Mouse (Mus musculus) myocyte (in vitro differentiated cells): ENCODE data around the gene Rtbdn. TPM values are rescaled to one million over a fixed set of nuclear protein-coding genes. Genes with fewer than 3 reads are reported as not detected.

Experiments used
- H3K27me3 ChIP-seq: one replicate; pipeline ENCODE4 v1.6.1; 2011; ENCODE audit not compliant: control insufficient read depth, insufficient read depth, insufficient read length
- H3K36me3 ChIP-seq: one replicate; pipeline ENCODE4 v1.6.1; 2011; ENCODE audit not compliant: control insufficient read depth, insufficient read depth
- H3K4me2 ChIP-seq: one replicate; pipeline ENCODE4 v1.6.1; 2011; ENCODE audit warnings: low read depth, control low read depth
- H3K4me3 ChIP-seq: one replicate; pipeline ENCODE4 v1.5.1; 2011; ENCODE audit warnings: mild to moderate bottlenecking, control low read depth, moderate library complexity
- H3K79me2 ChIP-seq: one replicate; pipeline ENCODE4 v1.6.1; 2011; ENCODE audit not compliant: control insufficient read depth, insufficient read depth
- H3ac ChIP-seq: one replicate; pipeline ENCODE4 v1.6.1; 2011; ENCODE audit not compliant: control insufficient read depth, insufficient read length
- CEBPB ChIP-seq: IDR thresholded peaks from 2 replicates; pipeline ENCODE4 v1.6.1; 2011; ENCODE audit warnings: mild to moderate bottlenecking, moderate library complexity; ENCODE audit not compliant: poor library complexity, insufficient read depth, severe bottlenecking
- E2F4 ChIP-seq: IDR thresholded peaks from one replicate; pipeline ENCODE4 v1.6.1; 2011; ENCODE audit warnings: mild to moderate bottlenecking, control low read depth, moderate library complexity; ENCODE audit not compliant: insufficient read depth
- MAX ChIP-seq: IDR thresholded peaks from one replicate; pipeline ENCODE4 v1.6.1; 2011; ENCODE audit warnings: low read depth, mild to moderate bottlenecking, control low read depth
- MYOD1 ChIP-seq, 3 experiments: IDR thresholded peaks; one replicate each; pipeline ENCODE4 v1.6.1; 2011; ENCODE audit warnings: control low read depth in 2 of 3, low read depth in 2 of 3, mild to moderate bottlenecking in 2 of 3, moderate library complexity in 1 of 3; ENCODE audit not compliant: insufficient read length in 2 of 3, control insufficient read depth in 1 of 3
- MYOG ChIP-seq, 3 experiments: IDR thresholded peaks; one replicate each; pipeline ENCODE4 v1.6.1; 2011; ENCODE audit warnings: control low read depth in 2 of 3, low read depth in 2 of 3, mild to moderate bottlenecking in 2 of 3; ENCODE audit not compliant: insufficient read length in 2 of 3, control insufficient read depth in 1 of 3, insufficient read depth in 1 of 3
- POLR2A ChIP-seq: IDR thresholded peaks from one replicate; pipeline ENCODE4 v1.6.1; 2011; ENCODE audit warnings: low read depth, mild to moderate bottlenecking, control low read depth, moderate library complexity; ENCODE audit not compliant: insufficient read length
- POLR2AphosphoS2 ChIP-seq: IDR thresholded peaks from one replicate; pipeline ENCODE4 v1.6.1; 2011; ENCODE audit warnings: low read depth, control low read depth; ENCODE audit not compliant: insufficient read length
- REST ChIP-seq: IDR thresholded peaks from one replicate; pipeline ENCODE4 v1.6.1; 2011; ENCODE audit warnings: mild to moderate bottlenecking, control low read depth, moderate library complexity; ENCODE audit not compliant: insufficient read depth, insufficient read length
- SRF ChIP-seq: IDR thresholded peaks from one replicate; pipeline ENCODE4 v1.6.1; 2011; ENCODE audit warnings: low read depth; ENCODE audit not compliant: control insufficient read depth, insufficient read length
- TCF12 ChIP-seq: IDR thresholded peaks from one replicate; pipeline ENCODE4 v1.6.1; 2011; ENCODE audit warnings: mild to moderate bottlenecking, control low read depth; ENCODE audit not compliant: poor library complexity, insufficient read depth, severe bottlenecking
- TCF3 ChIP-seq: IDR thresholded peaks from one replicate; pipeline ENCODE4 v1.6.1; 2011; ENCODE audit warnings: low read depth, control low read depth; ENCODE audit not compliant: insufficient read length
- USF1 ChIP-seq: IDR thresholded peaks from one replicate; pipeline ENCODE4 v1.6.1; 2011; ENCODE audit warnings: low read depth, mild to moderate bottlenecking, control low read depth, moderate library complexity
- polyA plus RNA-seq: library from polyadenylated mRNA; unstranded; fragments of >200 nt; fragmentation: generic; extraction: Trizol; gene quantifications from one replicate; pipeline ENCODE4 v1.2.1, GENCODE M21; 2012; ENCODE audit warnings: missing spikeins

Gene Rtbdn
- polyA plus RNA-seq = not detected

DNA sequence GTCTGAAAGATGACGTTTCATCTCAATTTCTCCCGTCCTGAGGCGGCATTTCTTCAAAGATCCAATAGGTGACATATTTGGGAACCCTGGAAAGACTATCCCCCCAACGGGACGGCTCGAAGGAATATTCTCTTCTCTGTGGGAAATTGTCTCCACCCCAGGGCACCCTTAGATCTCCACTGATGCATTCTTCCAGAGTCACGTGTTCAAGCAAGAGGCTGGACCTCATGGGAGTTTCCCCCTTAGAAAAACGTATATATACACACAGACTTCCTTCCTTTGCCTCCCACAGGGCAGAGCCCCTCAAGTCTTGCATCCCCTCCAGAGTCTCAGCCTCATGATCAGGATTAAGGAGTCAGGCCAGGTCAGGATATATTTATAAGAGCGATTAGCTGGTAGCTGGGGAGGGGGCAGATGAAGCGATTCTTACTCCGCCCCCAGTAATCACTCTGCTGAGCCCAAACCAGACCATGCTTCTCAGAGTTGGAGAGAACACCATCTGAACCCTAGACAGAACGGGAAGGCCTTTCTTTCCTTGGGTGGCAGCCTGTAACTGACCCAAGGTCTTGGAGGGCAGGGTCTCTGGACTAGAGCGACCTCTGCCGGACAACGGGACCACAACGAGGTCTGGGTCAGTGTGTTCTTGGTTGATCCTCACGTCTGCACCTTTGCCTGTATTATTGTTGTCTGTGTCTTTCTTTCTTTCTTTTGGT lies at the start of gene Rtbdn:
Gene Rtbdn, plus strand, starts transcription at position 464 of the 713 bp plus-strand sequence.
- TF ChIP-seq MYOG (IDR thresholded peaks at IDR 0.05; ENCODE audit: control insufficient read depth in 1 of 3, insufficient read depth in 1 of 3, insufficient read length in 2 of 3, low read depth in 2 of 3) = no peak
- TF ChIP-seq TCF3 = no peak
- TF ChIP-seq USF1 = no peak
- TF ChIP-seq TCF12 = no peak
- no peak for TF ChIP-seq SRF
- no peak for TF ChIP-seq E2F4
- no peak for TF ChIP-seq POLR2A
- TF ChIP-seq POLR2AphosphoS2 = no peak
- Histone ChIP-seq H3K4me2 (no peak within 1 kb of the TSS), H3K4me3 (no peak within 1 kb of the TSS), H3K36me3 (no peaks in the 10 kb centered on the region), H3K79me2 (no peaks in the 10 kb centered on the region), H3ac (no peak within 1 kb of the TSS), H3K27me3 (peaks cover 38% of the 10 kb centered on the region)

DNA sequence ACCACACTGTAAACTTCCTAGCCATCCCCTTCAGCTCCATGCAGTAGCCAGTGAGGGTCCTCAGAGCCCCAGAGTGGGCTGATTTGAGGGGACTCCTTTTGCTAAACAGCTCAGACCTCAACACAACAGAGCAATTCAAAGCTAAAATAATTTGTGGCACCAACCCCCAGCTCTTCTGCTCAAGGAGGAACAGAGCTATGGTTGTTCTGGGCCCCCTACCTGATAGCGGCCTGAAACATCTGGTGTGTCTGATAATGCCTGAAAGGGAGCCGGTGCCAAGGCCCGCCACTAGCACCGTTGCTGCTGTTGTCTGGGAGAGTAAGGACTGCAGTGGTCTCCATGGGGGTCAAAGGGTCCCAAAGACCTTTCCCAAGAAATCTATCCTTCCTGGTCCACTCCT lies 45.7 kb upstream of the Rtbdn start:
- Histone ChIP-seq H3ac (no peak overlapping the region), H3K27me3 (no peaks in the 10 kb centered on the region), H3K4me3 (no peak overlapping the region), H3K4me2 (no peak overlapping the region), H3K79me2 (no peaks in the 10 kb centered on the region), H3K36me3 (no peaks in the 10 kb centered on the region)
- TF ChIP-seq REST = no peak

DNA sequence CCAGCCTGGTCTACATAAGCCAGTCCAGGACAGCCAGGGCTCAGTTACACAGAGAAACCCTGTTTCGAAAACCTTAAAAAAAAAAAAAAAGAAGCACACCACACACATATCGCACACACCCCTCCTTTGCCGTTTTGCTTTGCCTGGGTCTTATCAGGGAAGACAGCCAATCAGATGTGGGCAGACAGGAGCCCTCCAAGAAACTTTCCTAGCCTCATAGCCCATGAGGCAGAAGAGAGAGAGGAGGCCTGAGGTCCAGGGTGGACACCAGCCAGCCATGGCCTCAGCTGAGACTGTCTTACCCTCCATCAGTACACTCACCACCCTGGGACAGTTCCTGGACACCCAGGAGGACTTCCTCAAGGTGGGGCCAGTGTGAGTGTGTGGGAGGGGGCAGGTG lies 45.0 kb upstream of the Rtbdn start, which contains the start of gene Klf1:
Gene Klf1, plus strand, starts transcription at position 177 of the 400 bp plus-strand sequence.
- Histone ChIP-seq H3K4me2 (peak within 1 kb of the TSS; percentile 86), H3K36me3 (no peaks in the 10 kb centered on the region), H3ac (peak within 1 kb of the TSS; percentile 13), H3K27me3 (no peaks in the 10 kb centered on the region), H3K79me2 (no peaks in the 10 kb centered on the region), H3K4me3 (peak within 1 kb of the TSS; percentile 25)
- no peak for TF ChIP-seq E2F4
- TF ChIP-seq POLR2AphosphoS2 = no peak
- no peak for TF ChIP-seq MYOD1 (IDR thresholded peaks at IDR 0.05; ENCODE audit: control insufficient read depth in 1 of 3, insufficient read length in 2 of 3, low read depth in 2 of 3)
- no peak for TF ChIP-seq TCF3
- no peak for TF ChIP-seq REST
- TF ChIP-seq CEBPB = no peak
- TF ChIP-seq POLR2A = no peak
- TF ChIP-seq TCF12 = no peak
- no peak for TF ChIP-seq MYOG (IDR thresholded peaks at IDR 0.05; ENCODE audit: control insufficient read depth in 1 of 3, insufficient read depth in 1 of 3, insufficient read length in 2 of 3, low read depth in 2 of 3)
- no peak for TF ChIP-seq MAX
- no peak for TF ChIP-seq SRF
- TF ChIP-seq USF1 = no peak

GRCm38 (mm10) chr8:84902367-84902919 lies 44.3 kb upstream of the Rtbdn start:
- Histone ChIP-seq H3ac (peak overlapping the region; percentile 13), H3K79me2 (no peaks in the 10 kb centered on the region), H3K27me3 (no peaks in the 10 kb centered on the region), H3K36me3 (no peaks in the 10 kb centered on the region), H3K4me2 (peak overlapping the region; percentile 86), H3K4me3 (peak overlapping the region; percentile 25)
- TF ChIP-seq SRF (no peak), CEBPB (no peak), MYOD1 (IDR thresholded peaks at IDR 0.05; ENCODE audit: control insufficient read depth in 1 of 3, insufficient read length in 2 of 3, low read depth in 2 of 3) (no peak), TCF3 (no peak), REST (no peak)

- Histone ChIP-seq H3ac (peak overlapping the region; percentile 13), H3K27me3 (no peaks in the 10 kb centered on the region), H3K36me3 (no peaks in the 10 kb centered on the region), H3K4me2 (peak overlapping the region; percentile 86), H3K4me3 (peak overlapping the region; percentile 25), H3K79me2 (no peaks in the 10 kb centered on the region)
- no peak for TF ChIP-seq SRF
- no peak for TF ChIP-seq USF1
- TF ChIP-seq REST = no peak
- TF ChIP-seq POLR2AphosphoS2 = no peak
- TF ChIP-seq E2F4 = no peak
- no peak for TF ChIP-seq TCF3
- no peak for TF ChIP-seq CEBPB
- no peak for TF ChIP-seq MYOG (IDR thresholded peaks at IDR 0.05; ENCODE audit: control insufficient read depth in 1 of 3, insufficient read depth in 1 of 3, insufficient read length in 2 of 3, low read depth in 2 of 3)
- no peak for TF ChIP-seq TCF12
- TF ChIP-seq MAX = no peak
Measured at GRCm38 (mm10) chr8:84902920-84903661, 43.7 kb upstream of the Rtbdn start.
